Mouse (Mus musculus): ENCODE measurements at regions not wholly inside any gene's neighbourhood (a gene's known extent, or its start where the extent isn't known, plus 50 kb on each side); places are given as distances from the start of the nearest gene placed in this dataset.

GRCm38 (mm10) chr3:143574035-143574864 lies 630.8 kb downstream of the Lmo4 start:
- TF ChIP-seq POLR2A (IDR thresholded peaks at IDR 0.05; ENCODE audit: borderline replicate concordance, control insufficient read depth, low read depth, low read length), result no peak
- no peak for TF ChIP-seq CTCF (IDR thresholded peaks at IDR 0.05; ENCODE audit: control insufficient read depth, insufficient read depth, low read length)
